Mouse (Mus musculus): ENCODE results near the gene Rabgap1l.

Gene Rabgap1l

DNA sequence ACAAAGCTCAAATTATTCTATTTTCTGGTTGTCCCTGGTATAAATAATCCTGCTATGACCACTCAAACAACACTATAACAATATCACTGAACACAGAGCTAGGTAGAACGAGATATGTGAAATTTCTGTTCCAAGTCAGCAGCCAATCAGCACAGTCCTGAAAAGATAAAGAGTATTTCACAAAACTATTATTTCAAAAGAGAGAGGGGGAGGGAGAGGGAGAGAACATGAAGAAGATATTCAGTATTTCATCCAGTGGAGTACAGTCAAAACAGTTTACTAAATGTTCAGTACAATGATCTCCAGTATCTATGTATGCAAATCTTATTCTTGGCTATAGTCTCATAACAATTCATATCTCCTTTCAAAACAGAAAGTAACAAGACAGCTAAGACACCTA, 5.1 kb downstream of the Rabgap1l start:
- DNase-seq (ENCODE audit: low spot score in 2 of 2): no peak

- DNase-seq (ENCODE audit: low spot score in 2 of 2): no peak
Measured at GRCm38 (mm10) chr1:160787164-160787563, 5.8 kb downstream of the Rabgap1l start.

- DNase-seq (ENCODE audit: low spot score in 2 of 2): no peak
Measured at GRCm38 (mm10) chr1:160786571-160786970, 6.4 kb downstream of the Rabgap1l start.

GRCm38 (mm10) chr1:160785681-160786225, 7.3 kb downstream of the Rabgap1l start:
- DNase-seq (ENCODE audit: low spot score in 2 of 2): no peak

DNA sequence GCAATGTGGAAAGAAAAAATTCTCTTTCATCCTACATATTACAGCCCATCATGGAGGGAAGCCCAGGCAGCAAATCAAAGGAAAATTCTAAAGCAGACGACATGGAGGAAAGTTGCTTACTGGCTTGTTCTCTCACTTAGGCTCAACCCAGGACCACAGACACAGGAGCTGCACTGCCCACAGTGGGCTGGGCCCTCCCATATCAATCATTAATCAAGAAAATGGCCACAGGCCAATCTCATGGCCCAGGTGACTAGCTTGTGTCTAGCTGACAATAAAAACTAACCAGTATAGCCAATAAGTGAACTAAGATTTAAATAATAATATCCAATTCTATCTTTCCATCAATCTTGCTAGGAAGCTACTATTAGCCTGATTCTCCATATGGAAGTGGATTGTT, 8.9 kb downstream of the Rabgap1l start:
- DNase-seq (ENCODE audit: low spot score in 2 of 2): no peak

DNA sequence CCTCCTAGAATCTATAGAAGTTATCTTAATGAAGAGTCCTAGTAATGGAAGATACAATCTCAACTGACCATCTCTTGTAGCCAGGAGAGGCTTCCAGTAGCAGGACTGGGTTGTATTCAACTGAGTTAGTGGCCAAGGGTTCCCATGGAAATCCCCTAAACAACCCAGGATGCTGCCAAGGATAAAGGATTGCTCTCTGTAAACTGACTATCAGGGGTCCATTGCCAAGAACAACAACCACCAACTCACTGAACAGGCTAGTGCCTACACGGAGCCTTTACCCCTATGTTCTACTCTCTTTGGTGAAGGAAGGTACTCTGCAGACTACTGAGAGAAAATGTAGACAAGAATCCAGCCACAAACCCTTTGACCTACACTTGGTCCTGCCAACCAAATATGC, 18.8 kb downstream of the Rabgap1l start:
- no peak for DNase-seq (ENCODE audit: low spot score in 2 of 2)

DNA sequence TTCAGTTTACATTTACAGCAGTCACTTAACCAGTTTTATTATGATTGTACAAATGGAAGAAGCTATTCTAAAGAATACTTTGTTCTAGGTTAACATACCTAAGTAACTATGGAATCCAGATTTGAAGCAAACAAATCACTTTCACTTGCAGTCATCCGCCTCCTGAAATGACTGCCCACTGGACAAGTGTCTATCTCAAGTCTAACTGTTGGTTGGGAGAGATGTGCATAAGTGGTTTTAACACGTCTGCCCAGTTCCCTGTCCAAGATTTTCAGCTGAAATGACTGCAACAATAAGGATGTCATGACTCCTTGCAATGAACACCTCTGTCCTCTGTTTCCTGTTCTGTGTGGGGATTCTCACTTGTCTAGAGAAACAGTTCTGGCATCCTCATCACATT, 27.4 kb downstream of the Rabgap1l start:
- no peak for DNase-seq (ENCODE audit: low spot score in 2 of 2)

- DNase-seq (ENCODE audit: low spot score in 2 of 2): peak; percentile 44 to 75
Measured at GRCm38 (mm10) chr1:160758243-160758642, 34.8 kb downstream of the Rabgap1l start.

GRCm38 (mm10) chr1:160755359-160755758, 37.7 kb downstream of the Rabgap1l start:
- no peak for DNase-seq (ENCODE audit: low spot score in 2 of 2)

DNA sequence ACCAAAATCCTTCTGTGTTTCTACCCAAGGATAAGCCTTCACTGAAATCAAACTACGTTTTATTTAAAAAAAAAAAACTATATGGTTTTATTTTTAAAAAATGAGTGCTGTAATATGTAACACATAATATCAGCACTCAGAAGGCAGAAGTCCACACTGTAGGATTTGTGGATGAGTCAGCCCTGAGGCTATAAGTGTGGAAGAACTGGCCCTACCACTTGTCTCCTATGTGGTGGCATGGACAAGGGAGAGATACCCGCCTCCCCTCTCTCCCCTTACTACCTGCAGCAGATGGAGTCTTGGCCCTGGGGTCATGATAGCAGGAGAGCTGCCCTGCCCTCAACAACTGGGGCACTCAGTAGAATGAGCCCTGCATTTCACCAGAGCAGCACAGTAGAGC, 42.4 kb downstream of the Rabgap1l start:
- no peak for DNase-seq (ENCODE audit: low spot score in 2 of 2)

- no peak for DNase-seq (ENCODE audit: low spot score in 2 of 2)
Measured at GRCm38 (mm10) chr1:160746786-160747185, 46.2 kb downstream of the Rabgap1l start.

DNA sequence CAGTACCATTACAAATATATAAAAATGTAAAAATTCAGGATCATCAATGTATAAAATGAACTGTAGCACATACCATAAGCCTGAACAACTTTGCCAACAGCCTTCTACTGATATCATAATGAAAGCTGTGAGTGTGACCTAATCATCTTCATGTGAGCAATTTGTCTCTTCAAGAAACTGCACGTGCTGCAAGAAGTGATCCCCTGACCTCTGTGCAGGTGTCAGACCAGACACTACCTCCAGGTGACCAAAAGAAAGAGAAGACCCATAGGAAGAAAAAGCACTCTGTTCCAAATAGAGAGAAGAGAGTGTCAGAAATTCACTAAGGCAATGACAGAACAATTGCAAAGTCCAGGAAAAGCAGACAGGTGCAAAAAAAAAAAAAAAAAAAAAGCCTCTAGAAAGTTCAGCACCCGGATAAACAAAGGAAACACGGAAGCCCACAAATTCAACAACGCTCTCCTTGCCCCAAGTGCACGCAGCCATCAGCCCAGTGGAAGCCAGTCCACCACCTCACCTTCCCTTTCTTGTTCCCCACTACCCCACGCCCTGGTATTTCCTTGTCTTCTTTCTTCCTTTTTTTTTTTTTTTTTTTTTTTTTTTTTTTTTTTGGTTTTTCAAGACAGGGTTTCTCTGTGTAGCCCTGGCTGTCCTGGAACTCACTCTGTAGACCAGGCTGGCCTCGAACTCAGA, 47.6 kb downstream of the Rabgap1l start:
- DNase-seq (ENCODE audit: low spot score in 2 of 2): no peak

DNA sequence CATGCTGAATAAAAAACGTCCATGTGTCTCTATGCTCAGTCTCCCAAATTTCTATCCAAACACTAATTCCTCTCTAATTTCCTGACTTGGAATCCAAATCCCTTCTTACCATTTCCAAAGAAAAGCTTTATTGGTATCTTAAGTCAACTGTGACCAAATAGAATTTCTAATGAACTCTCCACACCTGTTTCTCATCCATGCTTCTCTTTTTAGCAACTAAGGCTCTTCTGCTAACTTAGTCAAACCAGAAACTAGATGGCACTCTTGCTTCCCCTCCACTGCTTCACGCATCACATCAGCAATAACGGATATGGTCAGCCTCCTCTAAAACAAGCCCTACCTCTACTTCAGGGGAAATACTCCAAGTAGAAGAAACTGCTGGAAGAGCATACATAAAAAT, 49.0 kb downstream of the Rabgap1l start:
- DNase-seq (ENCODE audit: low spot score in 2 of 2): no peak

DNA sequence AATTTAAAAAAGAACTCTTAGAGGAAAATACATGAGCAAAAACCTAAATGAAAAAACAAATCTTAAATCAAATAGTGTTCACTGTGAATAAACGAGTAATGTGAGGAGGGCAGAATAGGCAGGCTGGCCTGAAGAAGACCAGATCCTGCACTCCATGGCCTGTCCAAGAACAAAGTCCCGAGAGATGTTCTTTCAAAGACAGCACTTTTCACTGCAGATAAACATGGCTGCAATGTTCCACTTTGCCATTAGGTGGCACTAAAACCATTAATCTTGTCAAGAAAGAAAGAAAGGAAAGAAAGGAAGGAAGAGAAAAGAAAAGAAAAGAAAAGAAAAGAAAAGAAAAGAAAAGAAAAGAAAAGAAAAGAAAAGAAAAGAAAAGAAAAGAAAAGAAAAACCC, 49.8 kb downstream of the Rabgap1l start:
- peak; percentile 14 to 55 for DNase-seq (ENCODE audit: low spot score in 2 of 2)

- no peak for DNase-seq (ENCODE audit: low spot score in 2 of 2)
Measured at GRCm38 (mm10) chr1:160740650-160741049, 52.4 kb downstream of the Rabgap1l start.

DNA sequence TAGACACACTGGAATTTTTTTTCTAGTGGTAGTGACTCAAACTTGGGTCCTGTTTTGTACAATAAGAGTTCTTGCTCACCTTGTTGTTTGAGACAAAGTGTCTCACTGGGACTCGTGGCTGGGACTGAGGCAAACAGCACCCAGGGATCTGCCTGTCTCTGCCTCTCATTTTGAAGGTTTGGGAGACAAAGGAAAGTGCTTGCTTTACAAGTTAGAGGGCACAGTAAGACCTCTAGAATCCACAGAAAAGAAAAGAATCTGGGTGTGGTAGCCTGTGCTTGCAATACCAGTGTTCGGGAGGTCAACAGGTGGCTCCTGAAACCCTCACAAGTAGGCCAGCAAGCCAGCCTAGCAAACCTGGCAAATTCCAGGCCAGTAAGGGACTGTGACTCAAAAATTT, 58.3 kb downstream of the Rabgap1l start:
- no peak for DNase-seq (ENCODE audit: low spot score in 2 of 2)

DNA sequence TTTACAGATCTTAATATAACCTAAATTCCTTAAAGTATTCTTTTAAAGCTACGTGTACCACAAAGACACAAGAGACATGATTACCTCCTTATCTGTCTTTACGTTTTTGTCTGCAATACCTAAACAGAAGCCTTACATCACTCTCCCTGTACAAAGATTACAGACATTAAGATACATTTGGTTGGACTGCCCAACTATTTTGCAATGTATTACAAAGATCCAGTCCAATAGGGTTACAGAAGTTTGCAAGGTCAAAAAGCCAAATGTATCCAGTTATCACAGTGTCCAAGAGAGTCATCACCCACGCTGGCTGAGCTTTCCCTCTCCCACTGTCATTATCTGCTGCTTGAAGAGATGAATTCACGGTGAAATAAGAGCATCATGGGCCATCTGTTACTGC, 63.1 kb downstream of the Rabgap1l start:
- DNase-seq (ENCODE audit: low spot score in 2 of 2): no peak

GRCm38 (mm10) chr1:160717742-160718141, 75.3 kb downstream of the Rabgap1l start:
- DNase-seq (ENCODE audit: low spot score in 2 of 2): peak in 1 of 2 experiments; percentile 19

GRCm38 (mm10) chr1:160714685-160715084, 78.3 kb downstream of the Rabgap1l start:
- DNase-seq (ENCODE audit: low spot score in 2 of 2): no peak

DNA sequence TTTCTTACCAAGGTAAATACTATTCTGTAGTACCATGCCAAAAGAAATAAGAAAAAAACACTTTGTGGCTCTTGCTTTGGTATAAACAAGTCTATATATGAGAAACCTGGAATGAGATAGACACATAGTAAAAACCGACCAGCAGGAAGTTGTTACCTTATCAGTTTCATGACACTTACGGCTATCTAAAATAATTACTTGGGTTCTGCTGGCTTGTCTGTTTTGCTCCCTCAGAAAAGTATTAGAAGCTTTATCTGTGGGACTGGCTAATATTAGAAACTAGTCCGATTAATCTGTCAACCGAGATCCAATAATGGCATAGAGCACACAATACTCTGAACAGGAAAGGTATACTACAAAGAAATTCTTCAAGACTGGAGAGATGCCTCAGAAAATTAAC, 79.1 kb downstream of the Rabgap1l start:
- DNase-seq (ENCODE audit: low spot score in 2 of 2): no peak

DNA sequence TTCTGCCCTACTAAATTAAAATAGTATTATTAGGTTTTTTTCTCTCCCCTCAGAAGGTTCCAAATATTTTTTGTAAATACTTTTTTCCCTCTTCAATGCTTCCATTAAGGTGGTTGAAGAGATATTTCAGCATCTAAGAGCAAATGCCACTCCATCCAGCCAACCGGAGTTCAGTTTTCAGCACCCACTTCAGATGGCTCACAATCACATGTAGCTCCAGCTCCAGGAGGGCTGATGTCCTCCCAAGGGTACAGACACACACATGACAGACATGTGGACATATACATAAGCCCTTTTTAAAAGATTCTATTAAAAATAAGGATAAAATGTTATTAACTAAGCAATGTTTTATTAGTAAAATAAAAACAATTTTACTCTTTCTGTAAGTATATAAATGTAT, 79.6 kb downstream of the Rabgap1l start:
- DNase-seq (ENCODE audit: low spot score in 2 of 2): no peak

- no peak for DNase-seq (ENCODE audit: low spot score in 2 of 2)
Measured at GRCm38 (mm10) chr1:160710539-160710938, 82.5 kb downstream of the Rabgap1l start.

DNA sequence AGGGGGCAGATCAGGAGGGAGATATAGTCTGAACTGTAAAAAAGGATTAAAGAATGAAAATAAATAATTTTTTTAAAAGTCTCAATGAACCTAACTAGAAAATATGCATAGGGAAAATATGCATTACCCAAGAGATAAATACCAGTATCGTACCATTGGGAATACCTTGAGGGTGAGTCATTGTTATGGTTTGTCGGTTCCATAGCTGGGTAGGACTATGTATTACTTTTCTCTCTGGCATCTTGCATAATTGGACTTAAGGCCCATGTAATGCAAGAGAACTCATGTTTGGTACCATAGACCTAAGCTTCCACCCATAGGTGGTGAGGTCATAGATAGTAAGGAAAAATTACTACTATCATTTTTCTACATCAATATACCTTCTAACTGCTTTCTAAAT, 88.4 kb downstream of the Rabgap1l start:
- no peak for DNase-seq (ENCODE audit: low spot score in 2 of 2)

- no peak for DNase-seq (ENCODE audit: low spot score in 2 of 2)
Measured at GRCm38 (mm10) chr1:160703813-160704212, 89.2 kb downstream of the Rabgap1l start.

Data from thymus, postnatal 10 days (tissue).